16 mouse cellular contexts compared by ENCODE assay signal in genomic region chr7:82138196-82138595, GRCm38 (mm10).
"Had no signal": no experiment of that assay in that cellular context is flagged by ENCODE, and none has a peak within 500 bp of the region (broad histone marks: within the 10 kb centered on the region; RNA-seq: fewer than 3 reads in every experiment).

No protein-coding gene starts in this region.

- H3K36me3 ChIP-seq: kidney, embryonic 15.5 days; limb, embryonic 15.5 days had no signal

- H3K27ac ChIP-seq: kidney, embryonic 15.5 days; layer of hippocampus, adult 2 months; limb, embryonic 15.5 days; liver, embryonic 14.5 days had no signal

- H3K4me3 ChIP-seq: kidney, embryonic 15.5 days; layer of hippocampus, adult 2 months; limb, embryonic 15.5 days; megakaryocyte, embryonic 14.5 days had no signal

- H3K4me1 ChIP-seq: kidney, embryonic 15.5 days; limb, embryonic 15.5 days; megakaryocyte, embryonic 14.5 days had no signal

- H3K4me2 ChIP-seq: kidney, embryonic 15.5 days; limb, embryonic 15.5 days; liver, embryonic 11.5 days; midbrain, embryonic 11.5 days had no signal

- DNase-seq: kidney, adult 11 months; kidney, adult 8-10 months; kidney, postnatal 25 days; layer of hippocampus, adult 9-11 months; liver, postnatal 0 days; midbrain, embryonic 14.5 days; thymus, adult 18-20 months; thymus, postnatal 14 days; thymus, postnatal 4 days had no signal

- H3K27me3 ChIP-seq: kidney, embryonic 15.5 days; limb, embryonic 15.5 days; megakaryocyte, embryonic 14.5 days had no signal

- ATAC-seq: liver, postnatal 0 days had no signal

- H3K9me3 ChIP-seq: kidney, embryonic 15.5 days; limb, embryonic 15.5 days had no signal

- H3K9ac ChIP-seq: kidney, embryonic 15.5 days; limb, embryonic 15.5 days; liver, embryonic 14.5 days; liver, postnatal 0 days had no signal
